Mouse (Mus musculus): ENCODE data around the gene Eml1.

Gene Eml1

GRCm38 (mm10) chr12:108373611-108374010 lies 2.9 kb downstream of the Eml1 start:
- DNase-seq (ENCODE audit: low spot score): peak; percentile 44

GRCm38 (mm10) chr12:108374689-108375088 lies 3.9 kb downstream of the Eml1 start:
- DNase-seq (ENCODE audit: low spot score): no peak

- no peak for DNase-seq (ENCODE audit: low spot score)
Measured at GRCm38 (mm10) chr12:108378379-108379133, 7.8 kb downstream of the Eml1 start.

- DNase-seq (ENCODE audit: low spot score): no peak
Measured at GRCm38 (mm10) chr12:108386476-108387232, 15.9 kb downstream of the Eml1 start.

GRCm38 (mm10) chr12:108389718-108390117 lies 19.0 kb downstream of the Eml1 start:
- DNase-seq (ENCODE audit: low spot score): peak; percentile 31

GRCm38 (mm10) chr12:108392254-108393044 lies 21.7 kb downstream of the Eml1 start:
- DNase-seq (ENCODE audit: low spot score): no peak

- DNase-seq (ENCODE audit: low spot score): no peak
Measured at GRCm38 (mm10) chr12:108393082-108393481, 22.3 kb downstream of the Eml1 start.

GRCm38 (mm10) chr12:108393637-108394036 lies 22.9 kb downstream of the Eml1 start:
- DNase-seq (ENCODE audit: low spot score): no peak

GRCm38 (mm10) chr12:108394534-108395284 lies 24.0 kb downstream of the Eml1 start:
- no peak for DNase-seq (ENCODE audit: low spot score)

GRCm38 (mm10) chr12:108395285-108395660 lies 24.5 kb downstream of the Eml1 start:
- DNase-seq (ENCODE audit: low spot score): no peak

GRCm38 (mm10) chr12:108396081-108396947 lies 25.6 kb downstream of the Eml1 start:
- DNase-seq (ENCODE audit: low spot score): peak; percentile 93

- DNase-seq (ENCODE audit: low spot score): no peak
Measured at GRCm38 (mm10) chr12:108398681-108399080, 27.9 kb downstream of the Eml1 start.

GRCm38 (mm10) chr12:108399191-108399590 lies 28.4 kb downstream of the Eml1 start:
- DNase-seq (ENCODE audit: low spot score): no peak

- no peak for DNase-seq (ENCODE audit: low spot score)
Measured at GRCm38 (mm10) chr12:108400951-108401350, 30.2 kb downstream of the Eml1 start.

- DNase-seq (ENCODE audit: low spot score): peak; percentile 62
Measured at GRCm38 (mm10) chr12:108403957-108404356, 33.2 kb downstream of the Eml1 start.

- DNase-seq (ENCODE audit: low spot score): peak; percentile 47
Measured at GRCm38 (mm10) chr12:108409100-108409499, 38.3 kb downstream of the Eml1 start.

GRCm38 (mm10) chr12:108410416-108411208 lies 39.9 kb downstream of the Eml1 start:
- peak; percentile 26 for DNase-seq (ENCODE audit: low spot score)

- no peak for DNase-seq (ENCODE audit: low spot score)
Measured at GRCm38 (mm10) chr12:108414932-108415331, 44.2 kb downstream of the Eml1 start.

GRCm38 (mm10) chr12:108419570-108419969 lies 48.8 kb downstream of the Eml1 start:
- no peak for DNase-seq (ENCODE audit: low spot score)

GRCm38 (mm10) chr12:108421477-108421876 lies 50.7 kb downstream of the Eml1 start:
- no peak for DNase-seq (ENCODE audit: low spot score)
